Mouse (Mus musculus): ENCODE measurements at regions not wholly inside any gene's neighbourhood (a gene's known extent, or its start where the extent isn't known, plus 50 kb on each side); places are given as distances from the start of the nearest gene placed in this dataset.

DNA sequence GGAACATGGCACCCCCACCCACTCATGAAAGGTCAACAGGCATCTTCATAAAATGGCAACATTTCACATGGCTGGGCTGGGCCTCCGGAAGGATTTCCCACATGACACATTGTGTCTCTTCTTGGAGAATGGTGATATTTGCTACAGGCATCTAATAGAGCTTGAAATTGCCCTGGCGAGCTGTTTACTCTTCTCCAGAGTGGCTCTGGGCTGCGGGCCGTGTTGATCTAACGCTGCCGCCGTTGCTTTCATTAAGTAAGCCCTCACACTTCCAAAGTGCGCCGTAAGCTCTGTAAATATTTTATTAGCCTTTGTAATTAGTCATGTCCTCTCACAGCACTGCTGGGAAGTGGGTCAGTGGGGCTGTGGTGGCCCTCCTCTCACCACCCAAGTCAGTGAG is 164.4 kb upstream of the Ctnnb1 start:
- WGBS: 77% methylated on average over 9 of the region's 9 CpGs
- Histone ChIP-seq H3K27ac (ENCODE audit: low read depth, low read length) (no peak overlapping the region), H3K9ac (no peak overlapping the region), H3K4me1 (ENCODE audit: insufficient read depth) (0 out of 2 replicates have a peak, but pooled peaks cover 3% of the 10 kb centered on the region), H3K27me3 (ENCODE audit: insufficient read depth, low read length) (no peaks in the 10 kb centered on the region), H3K9me3 (ENCODE audit: low read length) (no peaks in the 10 kb centered on the region), H3K4me3 (ENCODE audit: low read depth, low read length) (no peak overlapping the region), H3K4me2 (ENCODE audit: low read depth) (no peak overlapping the region), H3K36me3 (ENCODE audit: insufficient read depth) (no peaks in the 10 kb centered on the region)
- ATAC-seq (no peak), DNase-seq (no peak)
- TF ChIP-seq CTCF (IDR thresholded peaks at IDR 0.05; ENCODE audit: low read depth): no peak

GRCm38 (mm10) chr9:120765292-120765691 is 163.7 kb upstream of the Ctnnb1 start:
- Histone ChIP-seq H3K36me3 (ENCODE audit: insufficient read depth) (no peaks in the 10 kb centered on the region), H3K4me3 (ENCODE audit: low read depth, low read length) (no peak overlapping the region), H3K27me3 (ENCODE audit: insufficient read depth, low read length) (no peaks in the 10 kb centered on the region), H3K4me2 (ENCODE audit: low read depth) (no peak overlapping the region), H3K4me1 (ENCODE audit: insufficient read depth) (no peaks in the 10 kb centered on the region), H3K9me3 (ENCODE audit: low read length) (no peaks in the 10 kb centered on the region), H3K27ac (ENCODE audit: low read depth, low read length) (no peak overlapping the region), H3K9ac (no peak overlapping the region)
- no peak for TF ChIP-seq CTCF (IDR thresholded peaks at IDR 0.05; ENCODE audit: low read depth)
- ATAC-seq: no peak
- no peak for DNase-seq
- WGBS: 94% methylated on average over 4 of the region's 4 CpGs

DNA sequence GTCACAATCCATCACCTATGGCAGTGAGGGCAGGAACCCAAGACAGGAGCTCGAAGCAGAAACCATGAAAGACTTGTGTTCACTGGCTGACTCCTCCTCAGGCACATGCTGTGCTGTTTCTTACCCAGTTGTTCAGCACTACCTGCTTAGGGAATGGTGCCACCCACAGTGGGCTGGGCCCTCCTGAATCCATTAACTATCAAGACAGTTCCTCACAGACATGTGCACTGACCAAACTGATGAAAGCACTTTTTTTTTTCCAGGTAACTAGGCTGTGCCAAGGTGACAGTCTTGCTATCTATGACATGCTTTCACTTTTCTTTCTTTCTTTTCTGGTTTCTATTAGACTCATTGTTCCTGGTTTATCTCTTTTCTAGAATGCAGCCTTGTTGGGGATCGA is 162.1 kb upstream of the Ctnnb1 start:
- no peak for TF ChIP-seq CTCF (IDR thresholded peaks at IDR 0.05; ENCODE audit: low read depth)
- H3K9me3 ChIP-seq (ENCODE audit: low read length): no peaks in the 10 kb centered on the region
- H3K36me3 ChIP-seq (ENCODE audit: insufficient read depth): no peaks in the 10 kb centered on the region
- H3K27ac ChIP-seq (ENCODE audit: low read depth, low read length): no peak overlapping the region
- H3K4me2 ChIP-seq (ENCODE audit: low read depth): no peak overlapping the region
- DNase-seq: no peak
- WGBS: 84% methylated on average over 2 of the region's 2 CpGs
- no peak for ATAC-seq
- no peak overlapping the region for H3K9ac ChIP-seq
- no peak overlapping the region for H3K4me3 ChIP-seq (ENCODE audit: low read depth, low read length)
- no peaks in the 10 kb centered on the region for H3K27me3 ChIP-seq (ENCODE audit: insufficient read depth, low read length)
- no peaks in the 10 kb centered on the region for H3K4me1 ChIP-seq (ENCODE audit: insufficient read depth)

DNA sequence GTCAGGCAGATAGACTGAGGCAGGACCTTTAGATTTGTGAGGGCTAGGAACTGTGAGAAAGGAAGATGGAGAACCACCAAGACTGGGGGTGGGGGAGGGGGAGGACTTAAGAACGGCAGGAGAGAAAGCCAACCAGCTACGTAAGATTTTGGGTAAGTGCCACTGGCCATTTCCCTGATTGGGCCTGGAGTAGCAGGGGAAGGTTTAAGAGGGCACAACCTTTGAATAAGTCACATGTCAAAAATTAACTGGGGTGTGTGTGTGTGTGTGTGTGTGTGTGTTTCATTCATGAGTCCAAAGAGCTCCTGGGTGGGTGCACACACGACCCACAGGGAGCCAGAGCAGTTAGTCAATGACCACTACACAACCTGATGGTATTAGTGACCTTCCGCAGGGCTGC is 161.6 kb upstream of the Ctnnb1 start:
- Histone ChIP-seq H3K9me3 (ENCODE audit: low read length) (no peaks in the 10 kb centered on the region), H3K27me3 (ENCODE audit: insufficient read depth, low read length) (no peaks in the 10 kb centered on the region), H3K4me2 (ENCODE audit: low read depth) (no peak overlapping the region), H3K4me3 (ENCODE audit: low read depth, low read length) (no peak overlapping the region), H3K9ac (no peak overlapping the region), H3K4me1 (ENCODE audit: insufficient read depth) (no peaks in the 10 kb centered on the region), H3K36me3 (ENCODE audit: insufficient read depth) (no peaks in the 10 kb centered on the region), H3K27ac (ENCODE audit: low read depth, low read length) (no peak overlapping the region)
- ATAC-seq (no peak), DNase-seq (no peak)
- 87% methylated on average over 4 of the region's 4 CpGs for WGBS
- no peak for TF ChIP-seq CTCF (IDR thresholded peaks at IDR 0.05; ENCODE audit: low read depth)

- ATAC-seq (no peak), DNase-seq (no peak)
- H3K9me3 ChIP-seq (ENCODE audit: low read length): no peaks in the 10 kb centered on the region
- no peak for TF ChIP-seq CTCF (IDR thresholded peaks at IDR 0.05; ENCODE audit: low read depth)
- WGBS: 87% methylated on average over 8 of the region's 8 CpGs
- no peak overlapping the region for H3K27ac ChIP-seq (ENCODE audit: low read depth, low read length)
- no peaks in the 10 kb centered on the region for H3K27me3 ChIP-seq (ENCODE audit: insufficient read depth, low read length)
- no peak overlapping the region for H3K9ac ChIP-seq
- no peak overlapping the region for H3K4me2 ChIP-seq (ENCODE audit: low read depth)
- no peaks in the 10 kb centered on the region for H3K36me3 ChIP-seq (ENCODE audit: insufficient read depth)
- H3K4me1 ChIP-seq (ENCODE audit: insufficient read depth): no peaks in the 10 kb centered on the region
- H3K4me3 ChIP-seq (ENCODE audit: low read depth, low read length): no peak overlapping the region
Observed at GRCm38 (mm10) chr9:120769056-120769455, 160.0 kb upstream of the Ctnnb1 start.

- ATAC-seq (no peak), DNase-seq (no peak)
- Histone ChIP-seq H3K27me3 (ENCODE audit: insufficient read depth, low read length) (no peaks in the 10 kb centered on the region), H3K9ac (no peak overlapping the region), H3K4me3 (ENCODE audit: low read depth, low read length) (no peak overlapping the region), H3K9me3 (ENCODE audit: low read length) (no peaks in the 10 kb centered on the region), H3K36me3 (ENCODE audit: insufficient read depth) (no peaks in the 10 kb centered on the region), H3K4me1 (ENCODE audit: insufficient read depth) (no peaks in the 10 kb centered on the region), H3K4me2 (ENCODE audit: low read depth) (no peak overlapping the region), H3K27ac (ENCODE audit: low read depth, low read length) (no peak overlapping the region)
- TF ChIP-seq CTCF (IDR thresholded peaks at IDR 0.05; ENCODE audit: low read depth): no peak
- 34% methylated on average over 7 of the region's 7 CpGs for WGBS
Observed at GRCm38 (mm10) chr9:120769679-120770078, 159.3 kb upstream of the Ctnnb1 start.

GRCm38 (mm10) chr9:120770886-120771285 is 158.1 kb upstream of the Ctnnb1 start:
- Histone ChIP-seq H3K27ac (ENCODE audit: low read depth, low read length) (no peak overlapping the region), H3K4me3 (ENCODE audit: low read depth, low read length) (no peak overlapping the region), H3K4me1 (ENCODE audit: insufficient read depth) (no peaks in the 10 kb centered on the region), H3K36me3 (ENCODE audit: insufficient read depth) (no peaks in the 10 kb centered on the region), H3K9ac (no peak overlapping the region), H3K9me3 (ENCODE audit: low read length) (no peaks in the 10 kb centered on the region), H3K4me2 (ENCODE audit: low read depth) (no peak overlapping the region), H3K27me3 (ENCODE audit: insufficient read depth, low read length) (no peaks in the 10 kb centered on the region)
- 24% methylated on average over 1 of the region's 1 CpGs for WGBS
- no peak for TF ChIP-seq CTCF (IDR thresholded peaks at IDR 0.05; ENCODE audit: low read depth)
- DNase-seq (no peak), ATAC-seq (no peak)
